Mouse (Mus musculus) heart, adult 2 months (tissue): Measurements from ENCODE around the gene Ssbp3.

Experiments used
- CTCF ChIP-seq: fragments of 200-600 bp; IDR thresholded peaks from 2 replicates; pipeline ENCODE4 v1.8.1; 2022; ENCODE audit warnings: antibody characterized with exemption, mild to moderate bottlenecking, moderate library complexity
- POLR2A ChIP-seq: fragments of 200-500 bp; IDR thresholded peaks from 2 replicates; pipeline ENCODE4 v1.6.1; 2011; ENCODE audit warnings: mild to moderate bottlenecking, low read depth, low read length, control low read depth; ENCODE audit not compliant: insufficient read depth

DNA sequence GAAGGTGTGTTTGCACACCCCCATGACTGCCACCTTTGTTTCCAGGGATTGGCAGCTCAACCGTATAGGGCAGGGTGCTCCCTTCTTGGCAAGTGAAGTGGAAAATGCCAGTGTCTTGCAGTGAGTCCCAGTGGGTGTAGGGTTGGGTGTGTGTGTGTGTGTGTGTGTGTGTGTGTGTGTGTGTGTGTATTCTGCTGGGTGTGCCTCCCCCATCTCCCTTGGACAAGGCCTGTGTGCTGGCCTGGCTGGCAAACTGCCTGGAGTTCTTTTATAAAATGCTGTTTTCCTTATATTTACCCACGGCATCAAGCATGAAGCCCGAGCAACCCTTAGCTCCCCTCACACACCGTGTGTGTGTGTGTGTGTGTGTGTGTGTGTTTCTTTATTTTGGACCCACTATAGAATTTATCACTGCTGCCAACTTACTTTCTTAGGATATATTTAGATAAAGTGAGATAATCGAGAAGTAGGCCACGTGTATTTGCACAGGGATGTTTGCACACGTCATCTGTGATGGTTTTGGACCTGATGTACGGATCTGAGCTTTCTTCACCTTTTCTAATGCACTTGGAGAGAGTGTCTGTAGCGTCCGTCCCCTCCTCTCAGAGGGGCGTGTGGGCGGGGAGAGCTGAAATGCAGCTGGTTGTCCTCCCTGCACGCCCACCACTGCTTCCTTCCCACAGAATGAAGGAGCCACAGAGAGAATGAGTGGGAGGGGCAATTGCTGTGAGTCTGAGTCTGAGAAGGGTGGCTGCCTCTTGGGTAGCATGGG is 86.0 kb downstream of the Ssbp3 start:
- TF ChIP-seq CTCF (no peak), POLR2A (no peak)
